ENCODE assay signal across 35 mouse cellular contexts in genomic region chr10:117593857-117594256, GRCm38 (mm10).
"Had no signal": no experiment of that assay in that cellular context is flagged by ENCODE, and none has a peak within 500 bp of the region (broad histone marks: within the 10 kb centered on the region; RNA-seq: fewer than 3 reads in every experiment).

No protein-coding gene starts in this region.

- H3K27ac ChIP-seq: heart, embryonic 10.5 days; heart, embryonic 13.5 days; heart, embryonic 15.5 days; hindbrain, embryonic 10.5 days; hindbrain, embryonic 12.5 days; hindbrain, embryonic 13.5 days; hindbrain, embryonic 14.5 days; hindbrain, embryonic 15.5 days; hindbrain, postnatal 0 days; intestine, embryonic 15.5 days; kidney, embryonic 15.5 days; kidney, postnatal 0 days; layer of hippocampus, adult 2 months had no signal

- H3K4me1 ChIP-seq: heart, embryonic 10.5 days; hindbrain, embryonic 10.5 days; hindbrain, embryonic 12.5 days; hindbrain, embryonic 13.5 days; hindbrain, embryonic 15.5 days; intestine, embryonic 15.5 days had no signal

- H3K36me3 ChIP-seq: heart, embryonic 10.5 days; heart, embryonic 12.5 days; heart, embryonic 13.5 days; heart, embryonic 15.5 days; hindbrain, embryonic 10.5 days; hindbrain, embryonic 12.5 days; hindbrain, embryonic 13.5 days; hindbrain, embryonic 15.5 days; intestine, embryonic 15.5 days; kidney, embryonic 15.5 days had no signal

- ATAC-seq: hindbrain, embryonic 16.5 days; hindbrain, postnatal 0 days; inflammation-experienced regulatory T-cells, adult 6 months; intestine, embryonic 15.5 days; intestine, embryonic 16.5 days; intestine, postnatal 0 days had no signal

- H3K27me3 ChIP-seq: heart, embryonic 12.5 days; heart, embryonic 15.5 days; hindbrain, embryonic 12.5 days; hindbrain, embryonic 15.5 days; intestine, embryonic 15.5 days; kidney, embryonic 15.5 days had no signal

- H3K4me3 ChIP-seq: heart, embryonic 10.5 days; heart, embryonic 12.5 days; heart, embryonic 13.5 days; heart, embryonic 15.5 days; hindbrain, embryonic 10.5 days; hindbrain, embryonic 12.5 days; hindbrain, embryonic 13.5 days; hindbrain, embryonic 15.5 days; intestine, embryonic 15.5 days; kidney, embryonic 15.5 days; layer of hippocampus, adult 2 months had no signal

- H3K4me2 ChIP-seq: heart, embryonic 11.5 days; heart, embryonic 12.5 days; heart, embryonic 13.5 days; heart, embryonic 15.5 days; hindbrain, embryonic 12.5 days; hindbrain, embryonic 13.5 days; hindbrain, embryonic 14.5 days; hindbrain, embryonic 15.5 days; intestine, embryonic 15.5 days; kidney, embryonic 15.5 days had no signal

- H3K9me3 ChIP-seq: heart, embryonic 10.5 days; heart, embryonic 12.5 days; heart, embryonic 13.5 days; heart, embryonic 15.5 days; hindbrain, embryonic 10.5 days; hindbrain, embryonic 12.5 days; hindbrain, embryonic 13.5 days; hindbrain, embryonic 15.5 days; intestine, embryonic 15.5 days; kidney, embryonic 15.5 days had no signal

- H3K9ac ChIP-seq: heart, embryonic 12.5 days; heart, embryonic 13.5 days; heart, embryonic 15.5 days; hindbrain, embryonic 12.5 days; hindbrain, embryonic 13.5 days; hindbrain, embryonic 14.5 days; hindbrain, embryonic 15.5 days; intestine, embryonic 15.5 days; kidney, embryonic 15.5 days had no signal

- DNase-seq: heart, postnatal 10 days; heart, postnatal 14 days; heart, postnatal 36 days; heart, postnatal 4 days; kidney, adult 11 months; kidney, adult 18-20 months; kidney, adult 2 months; kidney, adult 8-10 months; kidney, adult 9 months; kidney, postnatal 10 days; kidney, postnatal 14 days; kidney, postnatal 25 days; kidney, postnatal 36 days; kidney, postnatal 4 days; layer of hippocampus, adult 9-11 months; layer of hippocampus, postnatal 36 days had no signal
